Comparison of ENCODE assay signal across 14 mouse cellular contexts in genomic region chr9:90250141-90250775, GRCm38 (mm10). TPM values are rescaled to one million over a fixed set of nuclear protein-coding genes. Genes with fewer than 3 reads are reported as not detected.
DNase-seq lines count a peak whose midpoint lies in the region; ATAC-seq and TF ChIP-seq lines count a peak whose summit lies in the region.
"Had no signal": no experiment of that assay in that cellular context is flagged by ENCODE, and none has a peak within 500 bp of the region (broad histone marks: within the 10 kb centered on the region; RNA-seq: fewer than 3 reads in every experiment).

No protein-coding gene starts in this region.

- no peaks in the 10 kb centered on the region for H3K27me3 ChIP-seq in forebrain, embryonic 15.5 days
- H3K27me3 ChIP-seq in forebrain, embryonic 16.5 days (replicated peaks; ENCODE audit: control insufficient read depth, insufficient read depth, low read length) = no peaks in the 10 kb centered on the region
- no peaks in the 10 kb centered on the region for H3K27me3 ChIP-seq in intestine, postnatal 0 days (replicated peaks; ENCODE audit: control insufficient read depth, insufficient read depth, low read length)
- H3K27me3 ChIP-seq: limb, embryonic 13.5 days; midbrain, embryonic 15.5 days had no signal

- TF ChIP-seq CTCF in intestine, postnatal 0 days (IDR thresholded peaks at IDR 0.05; ENCODE audit: low read depth) = no peak

- no peaks in the 10 kb centered on the region for H3K36me3 ChIP-seq in forebrain, embryonic 15.5 days
- no peaks in the 10 kb centered on the region for H3K36me3 ChIP-seq in forebrain, embryonic 16.5 days (ENCODE audit: control insufficient read depth, insufficient read depth)
- peaks cover 34% of the 10 kb centered on the region for H3K36me3 ChIP-seq in intestine, postnatal 0 days (ENCODE audit: control insufficient read depth, insufficient read depth)
- H3K36me3 ChIP-seq: midbrain, embryonic 15.5 days had no signal

- no peak overlapping the region for H3K9ac ChIP-seq in forebrain, embryonic 15.5 days (replicated peaks)
- no peak overlapping the region for H3K9ac ChIP-seq in forebrain, embryonic 16.5 days (replicated peaks; ENCODE audit: low read depth, low read length)
- no peak overlapping the region for H3K9ac ChIP-seq in intestine, postnatal 0 days (ENCODE audit: low read depth, low read length)
- H3K9ac ChIP-seq: limb, embryonic 13.5 days; midbrain, embryonic 15.5 days had no signal

- DNase-seq in spleen, adult 12 weeks (ENCODE audit: low spot score) = peak; percentile 58
- DNase-seq in spleen, adult 18-20 months = no peak
- peak; percentile 52 to 71 for DNase-seq in spleen, postnatal 10 days (ENCODE audit: low spot score in 2 of 2)
- no peak for DNase-seq in adipocyte (ENCODE audit: low spot score)
- no peak for DNase-seq in ovary, postnatal 10 days (ENCODE audit: low spot score)
- DNase-seq: adrenal gland, postnatal 25 days; cerebellum, postnatal 25 days; gastrocnemius, adult 2 months had no signal

- H3K4me3 ChIP-seq in forebrain, embryonic 15.5 days = no peak overlapping the region
- no peak overlapping the region for H3K4me3 ChIP-seq in forebrain, embryonic 16.5 days (replicated peaks; ENCODE audit: low read length)
- no peak overlapping the region for H3K4me3 ChIP-seq in intestine, postnatal 0 days (ENCODE audit: low read depth, low read length)
- H3K4me3 ChIP-seq: gastrocnemius, adult 2 months; limb, embryonic 13.5 days; midbrain, embryonic 15.5 days had no signal

- no peak overlapping the region for H3K27ac ChIP-seq in forebrain, embryonic 15.5 days (replicated peaks)
- H3K27ac ChIP-seq in forebrain, embryonic 16.5 days (ENCODE audit: low read length) = no peak overlapping the region
- H3K27ac ChIP-seq in intestine, postnatal 0 days (ENCODE audit: low read depth, low read length) = 0 out of 2 replicates have a peak overlapping the region, but pooled peaks have one; percentile 41
- H3K27ac ChIP-seq: gastrocnemius, adult 2 months; limb, embryonic 13.5 days; midbrain, embryonic 15.5 days had no signal

- 91% methylated on average over 5 of the region's 5 CpGs for WGBS in forebrain, embryonic 15.5 days
- 91% methylated on average over 5 of the region's 5 CpGs for whole genome bisulfite sequencing in forebrain, embryonic 16.5 days
- WGBS in intestine, postnatal 0 days = 85% methylated on average over 5 of the region's 5 CpGs

- ATAC-seq in forebrain, embryonic 15.5 days (replicated peaks) = 0 out of 2 replicates have a peak, but pooled peaks have one; percentile 21
- no peak for ATAC-seq in forebrain, embryonic 16.5 days
- no peak for ATAC-seq in intestine, postnatal 0 days
- ATAC-seq: hindbrain, embryonic 16.5 days; midbrain, embryonic 15.5 days had no signal

- H3K4me2 ChIP-seq in forebrain, embryonic 15.5 days (replicated peaks) = no peak overlapping the region
- H3K4me2 ChIP-seq in forebrain, embryonic 16.5 days (ENCODE audit: low read length) = no peak overlapping the region
- H3K4me2 ChIP-seq in intestine, postnatal 0 days (replicated peaks; ENCODE audit: low read depth) = no peak overlapping the region
- H3K4me2 ChIP-seq: limb, embryonic 13.5 days; midbrain, embryonic 15.5 days had no signal

- no peaks in the 10 kb centered on the region for H3K9me3 ChIP-seq in forebrain, embryonic 15.5 days
- H3K9me3 ChIP-seq in forebrain, embryonic 16.5 days (ENCODE audit: control insufficient read depth, low read length) = no peaks in the 10 kb centered on the region
- no peaks in the 10 kb centered on the region for H3K9me3 ChIP-seq in intestine, postnatal 0 days (ENCODE audit: control insufficient read depth)
- H3K9me3 ChIP-seq: limb, embryonic 13.5 days; midbrain, embryonic 15.5 days had no signal

- no peaks in the 10 kb centered on the region for H3K4me1 ChIP-seq in forebrain, embryonic 15.5 days
- no peaks in the 10 kb centered on the region for H3K4me1 ChIP-seq in forebrain, embryonic 16.5 days (replicated peaks; ENCODE audit: control insufficient read depth, insufficient read depth, low read length)
- peaks cover 4% of the 10 kb centered on the region; the same call in 1 of the 2 replicates for H3K4me1 ChIP-seq in intestine, postnatal 0 days (replicated peaks; ENCODE audit: control insufficient read depth, insufficient read depth, low read length)
- H3K4me1 ChIP-seq: limb, embryonic 13.5 days; midbrain, embryonic 15.5 days had no signal

RNA-seq across cellular contexts. Expression of gene Tbc1d2b, which starts 20.3 kb away (rescaled TPM):
- polyA plus RNA-seq in forebrain, embryonic 15.5 days (2015; fragmentation: Nextera tagmentation; extraction: Ambion mirVana) = 6.0 and 6.1 TPM in 2 replicates
- 5.3 and 7.1 TPM in 2 replicates for polyA plus RNA-seq in forebrain, embryonic 16.5 days (2015; fragmentation: Nextera tagmentation; extraction: Ambion mirVana)
- 5.2 and 6.6 TPM in 2 replicates for polyA plus RNA-seq in intestine, postnatal 0 days (2015; fragmentation: Nextera tagmentation; extraction: Ambion mirVana)

Comparison
In these comparisons a context has a peak if more than half of its experiments do, and no peak if none do; other contexts are left out.
1. DNase-seq: peak in spleen, adult 12 weeks (single experiment) and spleen, postnatal 10 days (2 of 2); none in spleen, adult 18-20 months (0 of 2), adipocyte (single experiment) and ovary, postnatal 10 days (single experiment).